Mouse (Mus musculus) E14TG2a.4 (cell line): ENCODE results near the gene Pinlyp.

Experiments used
- CTCF ChIP-seq: conservative IDR thresholded peaks from 2 replicates; pipeline ENCODE4 v1.5.1; 2014; ENCODE audit warnings: low read length
- NANOG ChIP-seq: IDR thresholded peaks from 2 replicates; pipeline ENCODE4 v1.6.1; 2014; ENCODE audit warnings: borderline replicate concordance, low read length, mixed read lengths

- TF ChIP-seq CTCF (no peak), NANOG (no peak)
These were observed 6.3 kb upstream of the Pinlyp start for GRCm38 (mm10) chr7:24551985-24552759.
